11 mouse cellular contexts compared by ENCODE assay signal in the genomic region with DNA sequence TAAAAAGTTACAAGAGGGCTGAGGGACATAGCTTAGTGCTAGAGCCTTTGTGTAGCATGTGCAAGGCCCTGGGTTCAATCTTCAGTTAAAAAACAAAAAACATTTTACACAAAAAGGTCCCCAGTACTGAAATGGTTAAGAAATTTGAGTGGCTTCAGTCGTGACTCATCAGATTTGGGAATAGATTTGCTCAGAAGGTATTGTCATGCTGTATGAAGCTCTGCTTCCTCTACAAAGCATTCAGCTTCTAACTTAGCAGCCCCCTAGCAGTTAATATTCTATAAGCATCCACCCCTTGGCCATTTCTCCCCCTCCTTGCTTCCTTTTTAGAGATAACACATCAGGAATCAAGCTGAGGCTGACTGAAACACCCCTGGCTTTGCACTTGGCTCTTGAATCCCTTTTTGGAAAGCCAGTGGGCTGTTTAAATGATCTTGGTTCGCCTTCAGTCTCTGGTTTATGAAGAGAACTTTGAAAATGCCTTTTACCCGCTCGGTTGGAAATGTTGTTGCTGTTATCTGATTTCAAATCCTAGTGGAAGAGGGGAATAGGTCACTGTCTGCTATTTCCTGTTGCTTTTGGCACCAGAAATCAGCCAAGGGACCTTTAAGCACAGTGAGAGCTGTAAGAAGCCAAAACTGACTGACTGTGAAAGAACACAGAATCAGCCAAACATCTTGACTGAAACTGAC.
DNase-seq lines count a peak whose midpoint lies in the region; ATAC-seq lines count a peak whose summit lies in the region.
"Had no signal": no experiment of that assay in that cellular context is flagged by ENCODE, and none has a peak within 500 bp of the region (broad histone marks: within the 10 kb centered on the region; RNA-seq: fewer than 3 reads in every experiment).

No protein-coding gene starts in this region.

- no peaks in the 10 kb centered on the region for H3K27me3 ChIP-seq in midbrain, embryonic 11.5 days (ENCODE audit: control insufficient read depth, insufficient read depth, low read length)
- H3K27me3 ChIP-seq in midbrain, embryonic 13.5 days = no peaks in the 10 kb centered on the region
- H3K27me3 ChIP-seq in stomach, embryonic 16.5 days (ENCODE audit: control insufficient read depth, insufficient read depth, low read length) = no peaks in the 10 kb centered on the region
- H3K27me3 ChIP-seq: forebrain, embryonic 13.5 days; liver, embryonic 13.5 days had no signal

- H3K4me2 ChIP-seq in midbrain, embryonic 11.5 days = no peak overlapping the region
- H3K4me2 ChIP-seq in midbrain, embryonic 13.5 days (replicated peaks) = no peak overlapping the region
- H3K4me2 ChIP-seq in stomach, embryonic 16.5 days (ENCODE audit: low read depth, low read length) = no peak overlapping the region
- H3K4me2 ChIP-seq: forebrain, embryonic 13.5 days; liver, embryonic 13.5 days had no signal

- no peaks in the 10 kb centered on the region for H3K9me3 ChIP-seq in midbrain, embryonic 11.5 days (ENCODE audit: control insufficient read depth, low read length)
- no peaks in the 10 kb centered on the region for H3K9me3 ChIP-seq in midbrain, embryonic 13.5 days
- no peaks in the 10 kb centered on the region for H3K9me3 ChIP-seq in stomach, embryonic 16.5 days (replicated peaks; ENCODE audit: control insufficient read depth, low read length)
- H3K9me3 ChIP-seq: forebrain, embryonic 13.5 days; liver, embryonic 13.5 days had no signal

- WGBS in midbrain, embryonic 11.5 days = 64% methylated on average over 4 of the region's 4 CpGs
- WGBS in midbrain, embryonic 13.5 days = 66% methylated on average over 4 of the region's 4 CpGs
- 42% methylated on average over 4 of the region's 4 CpGs for WGBS in stomach, embryonic 16.5 days

- no peak overlapping the region for H3K4me3 ChIP-seq in midbrain, embryonic 11.5 days (ENCODE audit: low read depth, low read length)
- H3K4me3 ChIP-seq in midbrain, embryonic 13.5 days (replicated peaks) = no peak overlapping the region
- H3K4me3 ChIP-seq in stomach, embryonic 16.5 days (replicated peaks; ENCODE audit: low read length) = no peak overlapping the region
- H3K4me3 ChIP-seq: forebrain, embryonic 13.5 days; liver, embryonic 13.5 days had no signal

- H3K27ac ChIP-seq in midbrain, embryonic 11.5 days (ENCODE audit: low read depth, low read length) = no peak overlapping the region
- no peak overlapping the region for H3K27ac ChIP-seq in midbrain, embryonic 13.5 days
- H3K27ac ChIP-seq in stomach, embryonic 16.5 days (ENCODE audit: low read length) = peak overlapping the region; percentile 1
- H3K27ac ChIP-seq: forebrain, embryonic 13.5 days; liver, embryonic 13.5 days had no signal

- no peaks in the 10 kb centered on the region for H3K4me1 ChIP-seq in midbrain, embryonic 11.5 days (ENCODE audit: control insufficient read depth, insufficient read depth, low read length)
- no peaks in the 10 kb centered on the region for H3K4me1 ChIP-seq in midbrain, embryonic 13.5 days (replicated peaks)
- no peaks in the 10 kb centered on the region for H3K4me1 ChIP-seq in stomach, embryonic 16.5 days (ENCODE audit: control insufficient read depth, insufficient read depth, low read length)
- H3K4me1 ChIP-seq: forebrain, embryonic 13.5 days; liver, embryonic 13.5 days had no signal

- H3K36me3 ChIP-seq in midbrain, embryonic 11.5 days (ENCODE audit: control insufficient read depth, insufficient read depth, low read length) = no peaks in the 10 kb centered on the region
- H3K36me3 ChIP-seq in midbrain, embryonic 13.5 days = no peaks in the 10 kb centered on the region
- H3K36me3 ChIP-seq in stomach, embryonic 16.5 days (ENCODE audit: control insufficient read depth, insufficient read depth, low read length) = peaks cover 14% of the 10 kb centered on the region

- peak; percentile 30 for DNase-seq in adrenal gland, postnatal 10 days
- no peak for DNase-seq in adrenal gland, postnatal 25 days
- peak; percentile 81 for DNase-seq in midbrain, embryonic 11.5 days (ENCODE audit: low spot score, missing footprints)
- DNase-seq in kidney, adult 18-20 months = peak; percentile 11
- DNase-seq in thymus, postnatal 14 days = no peak
- no peak for DNase-seq in c-Kit-positive CD71-positive TER-119-positive erythroid progenitor cells, embryonic 14.5 days (ENCODE audit: low spot score)
- DNase-seq: cerebellum, adult 9-11 months; liver, embryonic 13.5 days had no signal

- H3K9ac ChIP-seq in midbrain, embryonic 11.5 days (ENCODE audit: low read length) = no peak overlapping the region
- no peak overlapping the region for H3K9ac ChIP-seq in midbrain, embryonic 13.5 days (replicated peaks)
- no peak overlapping the region for H3K9ac ChIP-seq in stomach, embryonic 16.5 days (ENCODE audit: low read length)
- H3K9ac ChIP-seq: forebrain, embryonic 13.5 days; liver, embryonic 13.5 days had no signal

- no peak for ATAC-seq in midbrain, embryonic 11.5 days (ENCODE audit: low FRiP score)
- ATAC-seq in midbrain, embryonic 13.5 days = no peak
- ATAC-seq in stomach, embryonic 16.5 days (ENCODE audit: insufficient read depth, low FRiP score) = no peak
- ATAC-seq: forebrain, embryonic 13.5 days had no signal

Comparison
In these comparisons a context has a peak if more than half of its experiments do, and no peak if none do; other contexts are left out.
1. DNase-seq: peak in adrenal gland, postnatal 10 days (single experiment), midbrain, embryonic 11.5 days (single experiment) and kidney, adult 18-20 months (single experiment); none in adrenal gland, postnatal 25 days (single experiment), thymus, postnatal 14 days (single experiment) and c-Kit-positive CD71-positive TER-119-positive erythroid progenitor cells, embryonic 14.5 days (single experiment).